Mouse (Mus musculus): Measurements from ENCODE around the gene Ndufb11.

DNA sequence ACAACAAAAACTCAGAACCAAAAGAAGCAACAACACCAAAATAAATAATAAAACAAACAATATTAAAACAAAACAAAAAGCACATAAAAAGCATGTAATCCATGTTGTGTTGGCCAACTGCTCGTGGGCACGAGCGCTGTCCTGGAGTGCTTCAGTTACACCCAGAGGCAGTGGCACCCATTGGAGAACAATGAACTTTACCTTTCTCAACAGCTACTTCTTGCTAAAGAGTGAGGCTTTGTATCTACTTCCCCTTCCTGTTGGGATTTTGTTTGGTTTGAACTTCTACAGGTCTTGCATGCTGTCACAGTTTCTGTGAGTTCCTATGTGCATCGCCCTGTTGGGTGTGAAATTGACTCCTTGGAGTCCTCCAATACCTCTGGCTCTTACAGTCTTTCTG, 8.9 kb downstream of the Ndufb11 start:
- TF ChIP-seq POLR2A (IDR thresholded peaks at IDR 0.05; ENCODE audit: control insufficient read depth, extremely low read depth, insufficient read depth, low read length, poor library complexity): no peak
- TF ChIP-seq CTCF (IDR thresholded peaks at IDR 0.05; ENCODE audit: borderline replicate concordance, control insufficient read depth, extremely low read depth, insufficient read depth, low read length, poor library complexity): no peak

All from thymus, adult 2 months (tissue).